Mouse (Mus musculus) spleen, postnatal 36 days (tissue): ENCODE measurements around the gene Wbp1.

ENCODE experiments used
- DNase-seq, 2 experiments: peaks; one replicate each; pipeline ENCODE4 v3.0.0; 2022; ENCODE audit warnings: low spot score in 2 of 2, mixed read lengths in 1 of 2

Gene Wbp1

DNA sequence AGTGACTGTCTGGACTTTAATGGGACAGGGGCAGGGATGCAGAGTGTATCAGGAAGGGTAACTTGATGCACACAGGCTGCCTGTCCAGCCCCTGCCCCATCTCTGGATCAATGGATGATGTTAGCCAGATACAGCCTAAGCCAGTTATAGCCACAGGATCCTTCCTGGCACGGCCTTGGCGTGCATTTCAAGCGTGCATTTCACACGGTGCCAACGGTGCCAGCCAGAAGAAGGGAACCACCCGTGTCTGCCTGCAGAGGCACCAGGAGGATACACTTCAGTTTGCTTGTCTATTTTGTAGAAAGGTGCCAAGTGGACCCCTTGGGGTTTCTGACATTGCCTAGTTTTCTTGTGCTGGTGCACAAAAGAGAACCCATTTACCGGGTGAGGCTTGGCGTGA is 18.7 kb upstream of the Wbp1 start:
- DNase-seq = no peak

DNA sequence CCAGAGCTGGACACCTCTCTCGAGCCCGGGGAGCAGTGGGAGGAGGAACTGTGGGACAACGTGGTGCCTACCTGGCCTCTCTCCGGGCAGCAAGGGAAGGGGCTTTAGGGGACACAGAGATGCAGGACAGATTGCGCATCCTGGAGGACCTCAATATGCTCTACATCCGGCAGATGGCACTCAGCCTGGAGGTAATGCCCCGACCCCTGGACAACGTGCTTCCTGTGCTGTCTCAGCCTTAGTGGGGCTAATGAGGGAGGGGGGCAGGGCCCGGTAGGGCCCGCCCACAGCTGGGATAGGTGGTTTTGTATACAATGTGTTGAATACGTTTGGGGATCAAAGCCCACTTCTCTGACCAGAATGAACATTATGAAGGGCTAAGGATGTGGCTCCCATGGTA is 16.7 kb upstream of the Wbp1 start:
- no peak for DNase-seq

DNA sequence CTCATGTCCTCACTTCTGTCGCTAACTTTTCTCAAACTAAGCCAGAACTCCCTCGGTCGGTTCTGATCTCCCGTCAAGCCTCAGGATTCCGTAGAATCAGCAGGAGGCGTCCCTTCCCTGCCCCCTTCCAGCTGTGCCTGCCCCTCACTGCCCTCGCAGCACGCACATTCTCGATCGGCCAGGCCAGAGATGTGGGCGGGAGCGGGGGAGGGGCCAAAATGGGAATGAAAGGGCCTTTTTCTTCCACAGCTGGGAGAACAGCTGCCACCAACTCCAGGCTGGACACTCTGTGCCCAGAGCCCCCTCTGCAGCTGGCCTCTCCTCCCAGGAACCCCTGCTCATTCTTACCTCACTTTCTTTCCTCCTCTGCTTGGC is 16.2 kb upstream of the Wbp1 start:
- DNase-seq = no peak

DNA sequence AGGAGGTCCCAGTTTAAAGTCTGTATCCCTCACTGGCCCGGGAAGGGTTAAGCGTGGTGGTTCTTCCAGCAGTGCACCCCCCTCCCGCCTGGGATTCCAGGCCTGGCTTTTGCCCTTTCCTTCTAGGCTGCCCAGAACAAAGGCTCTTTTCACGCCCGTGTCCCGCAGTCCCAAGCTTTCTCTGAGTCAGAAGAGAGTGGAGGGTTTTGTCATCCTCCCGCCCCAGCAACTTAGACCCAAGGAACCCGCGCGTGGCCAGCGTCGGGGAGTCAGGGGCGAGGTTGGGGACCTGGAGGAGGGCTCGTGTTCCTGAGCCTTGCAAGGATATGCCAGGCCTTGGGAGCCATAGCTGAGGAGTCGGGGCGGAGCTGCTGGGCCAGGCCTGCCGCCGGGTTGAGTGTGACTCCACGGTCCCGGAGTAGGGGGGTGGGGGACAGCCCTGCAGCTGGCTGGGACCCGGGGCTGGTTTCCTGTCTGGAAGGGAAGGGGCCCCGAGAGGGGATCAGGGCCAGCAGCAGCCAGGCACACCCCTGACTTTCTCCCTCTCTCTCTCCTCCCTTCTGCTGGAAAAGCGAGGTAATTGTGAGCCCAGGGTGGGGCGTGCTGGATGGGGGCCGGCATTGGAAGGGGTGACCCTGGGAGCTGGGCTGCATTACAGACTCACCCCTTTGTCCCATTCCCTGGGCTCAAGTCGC is 15.7 kb upstream of the Wbp1 start:
- DNase-seq = no peak

DNA sequence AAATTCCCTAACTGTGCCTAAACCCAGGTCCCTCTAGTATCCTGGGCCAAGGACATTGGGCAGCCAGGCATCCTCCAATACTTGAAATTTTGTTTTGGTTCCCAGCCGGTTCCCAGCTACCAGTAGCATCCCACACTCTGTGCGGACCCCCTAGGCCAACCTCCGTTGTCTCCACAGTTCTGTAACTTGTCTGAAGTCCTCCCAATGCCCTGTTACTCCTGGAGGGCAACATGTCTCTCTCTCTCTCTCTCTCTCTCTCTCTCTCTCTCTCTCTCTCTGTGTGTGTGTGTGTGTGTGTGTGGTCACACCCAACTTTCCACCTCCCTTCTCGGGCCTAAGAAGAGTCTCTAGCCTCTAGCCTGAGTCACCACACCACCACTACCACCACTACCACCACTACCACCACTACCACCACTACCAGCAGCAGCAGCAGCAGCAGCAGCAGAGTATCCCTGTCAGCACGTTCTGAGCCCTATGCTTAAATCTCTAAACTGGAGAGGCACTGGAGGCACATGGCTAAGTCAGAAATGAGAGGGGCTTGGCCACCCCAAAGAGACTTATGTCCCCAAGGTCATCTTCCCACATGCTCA is 15.0 kb upstream of the Wbp1 start:
- DNase-seq = no peak

DNA sequence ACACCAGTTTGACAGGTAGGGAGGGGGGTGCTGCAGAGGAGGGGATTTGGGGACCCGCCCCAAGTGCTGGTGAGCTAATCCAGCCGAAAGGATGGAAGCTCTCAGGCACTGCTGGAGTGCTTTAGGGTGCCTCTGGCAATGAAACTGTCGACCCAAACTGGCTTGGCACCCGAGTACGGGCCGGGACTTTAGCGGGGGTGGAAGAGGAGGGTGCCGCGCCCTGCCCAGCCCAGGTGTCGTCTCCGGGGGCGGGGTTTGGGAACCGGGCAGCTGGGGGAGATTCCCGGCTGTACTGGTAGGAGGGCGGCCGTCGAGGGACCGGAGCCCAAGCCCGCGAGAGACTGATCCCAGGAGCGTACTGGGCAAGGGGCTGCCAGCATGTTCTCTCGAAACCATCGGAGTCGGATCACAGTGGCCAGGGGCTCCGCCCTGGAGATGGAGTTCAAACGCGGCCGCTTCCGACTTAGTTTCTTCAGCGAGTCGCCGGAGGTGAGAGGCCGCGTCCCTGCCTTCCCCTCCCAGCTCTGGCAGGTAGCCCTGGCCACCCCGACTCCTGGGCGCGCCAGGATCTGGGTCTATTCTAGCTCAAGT is 14.3 kb upstream of the Wbp1 start:
- DNase-seq = no peak

DNA sequence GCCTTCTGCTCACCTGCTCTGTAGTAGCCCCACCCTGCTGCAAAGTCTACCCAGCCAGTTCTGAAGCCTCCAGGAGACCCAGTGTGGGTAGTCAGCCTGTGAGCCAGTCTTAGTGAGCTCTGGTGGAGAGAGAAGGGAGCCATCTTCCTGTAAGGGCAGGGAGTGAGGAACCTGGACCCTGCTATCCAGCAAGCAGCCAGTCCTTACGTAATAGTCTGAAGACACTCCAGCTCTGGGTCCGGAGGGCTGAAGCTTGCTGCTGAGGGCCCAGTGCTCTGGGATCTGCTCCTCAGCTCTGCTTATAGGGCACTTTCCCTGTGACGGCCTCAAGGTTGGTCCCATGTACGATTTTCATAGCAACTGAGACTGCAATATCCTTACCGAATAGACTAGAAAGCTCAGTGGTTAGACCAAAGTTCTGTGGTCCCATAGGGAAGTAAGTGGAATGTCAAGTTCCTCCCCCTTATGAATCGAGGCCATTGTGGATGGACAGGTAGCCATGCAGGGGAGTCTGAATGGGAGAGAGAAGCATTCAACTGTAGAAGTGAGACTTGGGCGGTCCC is 13.7 kb upstream of the Wbp1 start, which contains the start of gene Rtkn:
Rtkn (plus strand) TSS at position 513 of the 563 bp plus-strand sequence.
- DNase-seq = no peak

DNA sequence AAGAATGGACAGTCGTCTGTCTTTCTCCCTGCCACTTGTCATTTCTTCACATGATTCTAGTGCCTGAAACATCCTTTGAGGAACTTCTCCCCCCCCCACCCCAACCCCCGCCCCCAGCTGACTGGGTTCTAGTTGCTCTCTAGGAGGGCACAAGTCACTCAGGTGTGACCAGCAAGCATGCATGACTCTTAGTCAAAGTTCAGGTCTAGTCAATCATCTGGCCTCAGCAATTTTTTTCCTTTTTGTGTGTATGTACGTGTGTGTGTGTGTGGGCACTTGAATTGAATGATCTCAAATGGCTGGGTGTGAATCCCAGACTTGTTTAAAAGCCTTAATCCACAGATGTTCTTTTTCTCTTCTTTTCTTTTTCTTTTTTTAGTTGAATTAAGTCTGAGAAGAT is 12.9 kb upstream of the Wbp1 start:
- DNase-seq = no peak

DNA sequence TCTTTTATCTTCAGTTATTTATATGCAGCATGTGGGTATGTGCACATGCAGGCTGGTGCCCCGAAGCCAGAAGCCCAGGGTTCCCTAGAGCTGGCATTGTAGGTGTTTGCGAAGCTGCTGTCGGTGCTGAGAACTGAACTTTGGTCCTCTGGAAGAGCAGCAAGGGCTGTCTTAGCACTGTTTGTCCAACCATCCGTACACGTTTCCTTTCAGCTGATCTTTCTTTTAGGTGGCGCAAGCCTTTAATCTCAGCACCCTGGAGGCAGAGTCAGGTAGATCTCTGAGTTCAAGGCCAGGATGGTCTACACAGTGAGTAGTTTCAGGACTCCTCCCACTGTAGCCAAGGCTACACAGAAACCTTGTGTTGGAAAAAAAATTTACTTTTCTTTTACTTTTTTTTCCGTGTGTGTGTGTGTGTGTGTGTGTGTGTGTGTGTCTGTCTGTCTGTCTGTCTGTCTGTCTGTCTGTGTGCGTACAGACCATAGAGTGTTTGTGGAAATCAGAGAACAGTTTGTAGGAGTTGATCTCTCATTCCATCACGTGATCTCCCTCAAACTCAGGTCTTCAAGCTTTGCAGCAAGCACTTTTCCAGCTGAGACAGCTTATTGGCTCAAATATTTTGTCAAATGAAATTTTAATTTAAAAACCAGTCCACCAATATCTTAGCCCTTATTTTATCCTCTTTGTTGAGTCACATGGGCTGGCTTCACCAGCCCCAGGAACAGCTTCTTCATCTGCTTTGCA is 11.0 kb upstream of the Wbp1 start:
- DNase-seq = no peak

DNA sequence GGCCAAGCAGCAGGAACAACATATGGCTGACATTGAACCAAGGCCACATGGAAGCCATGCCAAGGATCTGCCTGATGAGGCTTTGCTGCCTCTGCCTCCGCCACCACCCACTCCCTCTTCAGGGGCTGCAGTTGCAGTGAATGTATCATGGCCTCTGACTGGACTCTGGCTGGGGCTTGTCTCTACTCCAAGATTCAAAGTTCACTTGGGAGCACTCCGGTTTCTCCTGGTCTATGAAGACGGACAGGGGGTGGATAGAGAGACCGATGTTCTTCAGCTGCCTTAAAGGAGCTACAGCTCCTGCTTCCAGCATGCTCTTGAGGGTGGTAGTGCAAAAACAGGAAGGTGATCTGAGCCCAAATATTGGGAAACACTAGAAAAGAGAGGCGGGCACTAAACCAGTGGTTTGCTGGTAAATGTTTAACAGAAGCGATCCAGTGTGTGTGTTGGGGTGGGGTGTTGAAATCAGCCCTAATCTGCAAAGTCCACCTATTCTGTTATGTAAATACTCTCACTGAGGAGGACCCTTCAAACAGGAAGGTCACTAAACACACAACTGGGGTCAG is 10.2 kb upstream of the Wbp1 start:
- DNase-seq = no peak

DNA sequence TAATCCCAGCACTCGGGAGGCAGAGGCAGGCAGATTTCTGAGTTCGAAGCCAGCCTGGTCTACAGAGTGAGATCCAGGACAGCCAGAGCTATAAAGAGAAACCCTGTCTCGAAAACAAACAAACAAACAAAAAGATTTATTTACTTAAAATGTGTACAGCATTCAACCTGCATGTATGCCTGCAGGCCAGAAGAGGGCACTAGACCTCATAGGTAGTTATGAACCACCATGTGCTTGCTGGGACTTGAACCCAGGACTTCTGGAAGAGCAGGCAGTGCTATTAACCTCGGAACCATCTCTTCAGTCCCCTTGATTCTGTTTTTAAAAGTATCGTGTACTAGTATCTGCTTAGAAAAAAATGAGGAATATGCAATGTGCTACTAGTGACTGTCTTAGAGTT is 6.1 kb upstream of the Wbp1 start:
- no peak for DNase-seq

DNA sequence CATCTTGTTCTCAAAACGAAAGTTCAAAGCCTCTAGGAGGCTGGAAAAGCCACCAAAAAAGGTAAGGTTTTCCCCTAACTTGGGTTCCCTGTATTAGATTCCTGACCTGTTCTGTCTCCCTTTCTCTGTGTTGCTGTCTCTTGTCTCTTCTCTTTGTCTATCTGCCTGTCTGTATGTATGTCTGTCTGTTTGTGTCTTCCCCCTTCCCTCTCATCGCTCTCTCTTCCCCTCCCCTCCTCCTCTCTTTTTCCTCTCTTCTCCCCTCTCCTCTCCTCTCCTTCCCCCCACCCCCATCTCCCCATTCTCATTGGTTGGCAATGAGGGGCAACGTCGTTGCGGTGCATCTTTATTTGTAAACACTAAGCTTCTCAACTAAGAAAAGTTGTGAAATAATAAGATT is 4.0 kb upstream of the Wbp1 start, which contains the start of gene Ino80b:
Ino80b (minus strand) TSS at position 101 of the 400 bp plus-strand sequence.
- DNase-seq = no peak

DNA sequence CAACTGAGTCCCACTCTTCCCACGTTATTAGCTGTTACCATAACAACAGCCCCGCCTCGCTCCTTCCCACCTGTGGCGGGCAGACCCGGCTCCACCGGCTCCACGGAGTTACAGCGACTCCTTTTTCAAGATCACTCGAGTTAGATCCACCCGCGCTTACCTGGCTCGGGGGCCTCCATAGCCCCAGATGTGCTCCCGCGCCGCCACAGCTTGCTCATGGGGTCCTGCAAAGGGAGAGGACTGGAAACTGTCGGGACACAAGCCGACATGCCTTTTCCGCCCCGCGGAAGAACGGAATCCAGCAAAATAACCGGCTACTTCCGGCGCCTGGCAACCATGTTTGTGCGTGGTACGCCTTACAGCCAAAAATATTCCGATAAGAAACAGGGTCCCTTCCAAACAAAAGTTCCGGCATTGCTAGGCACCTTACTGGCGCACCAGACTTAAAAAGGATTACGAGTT is 3.5 kb upstream of the Wbp1 start:
- DNase-seq = peak; percentile 91 to 93

DNA sequence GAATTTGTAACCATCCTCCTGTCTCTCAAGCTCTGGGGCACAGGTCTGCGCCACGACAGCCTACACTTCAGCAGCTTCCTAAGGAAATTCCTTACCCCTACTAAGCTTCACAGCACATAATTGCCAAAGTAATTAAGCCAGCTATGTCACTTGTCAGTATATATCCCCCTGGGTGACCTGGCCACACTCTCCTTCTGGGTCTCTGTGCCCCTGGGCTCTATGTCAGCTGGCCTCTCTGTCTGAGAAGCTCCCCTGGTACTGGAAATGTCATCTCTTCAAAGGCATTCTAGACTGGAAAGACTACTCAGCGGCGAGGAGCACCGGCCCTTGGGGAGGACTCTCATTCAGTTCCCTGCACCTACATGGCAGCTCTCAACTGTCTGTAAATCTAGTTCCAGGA is 1.6 kb upstream of the Wbp1 start:
- DNase-seq = no peak

DNA sequence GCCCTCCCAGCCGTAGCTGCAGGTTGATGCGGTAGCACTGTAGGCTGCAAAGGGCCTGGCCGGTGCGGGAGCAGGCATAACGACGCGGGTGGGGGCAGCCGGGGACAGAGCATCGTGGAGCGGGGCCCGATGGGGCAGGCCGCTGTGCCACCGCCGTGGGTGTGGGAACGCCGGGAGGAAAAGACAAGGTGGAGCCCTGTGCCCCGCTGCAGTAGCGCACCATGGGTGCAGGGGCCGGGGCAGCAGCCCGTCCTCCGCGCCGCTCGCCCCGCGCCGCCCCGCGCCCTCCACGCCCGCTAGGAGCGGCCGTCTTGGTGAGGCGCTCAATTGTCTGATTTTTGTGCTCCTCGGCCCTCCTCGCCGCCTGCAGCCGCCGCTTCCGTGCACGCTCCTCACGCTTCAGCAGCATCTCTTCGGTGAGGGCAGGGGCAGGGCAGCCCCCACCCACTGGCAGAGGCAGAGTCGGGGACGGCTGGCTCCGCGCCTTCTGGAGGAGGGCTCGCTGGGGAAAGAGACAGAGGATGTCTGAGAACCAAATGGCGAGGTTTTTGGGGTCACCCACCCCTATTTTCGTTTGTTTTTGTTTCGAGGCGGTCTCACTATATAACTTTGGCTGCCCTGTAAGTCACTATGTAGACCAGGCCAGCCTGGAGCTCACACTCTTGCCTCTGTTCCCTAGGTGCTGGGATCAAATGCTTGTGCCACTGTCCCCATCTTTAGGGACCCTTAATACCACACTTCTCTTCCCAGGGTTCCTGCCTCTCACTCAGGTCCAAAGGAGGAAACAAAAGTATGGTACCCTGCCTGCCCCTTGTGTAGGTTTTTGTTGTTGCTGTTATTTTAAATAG is 728 bp upstream of the Wbp1 start:
- DNase-seq = no peak

DNA sequence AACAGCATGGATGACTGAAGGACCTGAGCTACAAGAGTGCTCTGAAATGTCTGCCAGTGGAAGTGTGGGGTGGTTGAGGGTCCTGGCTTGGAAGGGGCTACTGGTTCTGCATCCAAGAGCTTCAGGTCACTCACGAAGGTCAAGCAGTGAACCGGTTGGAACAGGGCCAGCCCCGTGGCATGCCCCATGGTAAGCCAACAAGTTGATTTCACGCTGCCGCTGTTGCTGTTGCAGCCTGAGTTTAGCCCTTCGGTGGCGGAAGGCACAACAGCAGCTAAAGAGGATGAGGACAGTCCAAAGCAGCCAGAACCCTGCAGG is 1.7 kb downstream of the Wbp1 start:
- DNase-seq = no peak

DNA sequence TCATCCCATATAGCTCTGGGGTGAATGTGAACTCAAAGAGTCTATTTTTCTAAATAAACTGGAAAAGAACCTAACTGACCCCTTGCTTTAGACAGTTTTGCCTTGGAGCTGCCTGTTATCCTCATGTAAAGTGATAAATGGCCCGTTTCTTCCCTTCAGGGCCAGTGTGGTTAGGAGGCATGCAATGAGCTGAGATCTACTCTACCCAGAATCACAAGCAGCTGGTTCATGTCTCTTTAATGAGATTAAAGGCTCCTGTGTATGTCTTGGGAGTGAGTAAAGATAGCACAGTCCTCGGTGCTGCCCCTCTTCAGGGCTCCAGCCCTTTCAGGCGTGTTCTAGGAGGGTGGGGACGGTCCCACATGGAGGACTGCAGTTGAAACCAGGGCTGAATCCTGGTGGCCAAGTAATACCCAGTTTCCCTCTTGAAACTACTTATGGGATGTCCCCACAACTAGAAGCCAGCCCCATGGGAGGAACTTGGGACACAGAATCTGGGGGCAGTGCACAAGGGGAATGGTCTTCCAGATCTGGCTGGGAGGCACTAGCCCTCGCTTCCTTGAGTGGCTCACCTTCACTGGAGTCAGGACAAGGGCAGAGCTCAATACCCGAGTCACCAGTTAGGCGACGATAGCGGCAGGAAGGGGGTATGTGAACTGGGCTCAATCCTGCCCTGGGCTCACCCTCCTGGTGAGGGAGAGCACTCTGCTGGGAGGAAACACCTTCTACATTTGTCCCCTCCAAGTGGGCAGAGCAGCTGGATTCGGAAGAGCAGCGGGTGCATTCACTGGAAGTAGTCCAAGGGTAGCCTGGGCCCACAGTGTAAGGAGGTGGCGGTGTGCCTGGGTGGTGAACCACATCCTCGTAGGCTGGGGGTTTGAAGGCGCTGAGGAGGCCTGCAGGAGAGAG is 2.3 kb downstream of the Wbp1 start:
- no peak for DNase-seq

DNA sequence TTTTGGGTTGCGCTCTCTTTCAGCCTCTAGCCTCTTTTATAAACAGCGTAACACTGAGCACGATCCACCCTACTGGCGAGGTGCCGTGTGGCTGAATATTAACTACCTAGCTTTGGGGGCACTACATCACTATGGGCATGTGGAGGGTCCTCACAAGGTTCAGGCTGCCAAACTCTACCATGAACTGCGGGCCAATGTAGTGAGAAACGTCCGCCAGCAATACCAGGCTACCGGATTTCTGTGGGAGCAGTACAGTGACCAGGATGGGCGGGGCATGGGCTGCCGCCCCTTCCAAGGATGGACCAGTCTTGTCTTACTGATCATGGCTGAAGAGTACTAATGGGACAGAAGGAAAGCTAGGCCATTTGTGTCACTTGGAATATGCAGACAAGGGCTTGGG is 3.0 kb downstream of the Wbp1 start:
- no peak for DNase-seq

DNA sequence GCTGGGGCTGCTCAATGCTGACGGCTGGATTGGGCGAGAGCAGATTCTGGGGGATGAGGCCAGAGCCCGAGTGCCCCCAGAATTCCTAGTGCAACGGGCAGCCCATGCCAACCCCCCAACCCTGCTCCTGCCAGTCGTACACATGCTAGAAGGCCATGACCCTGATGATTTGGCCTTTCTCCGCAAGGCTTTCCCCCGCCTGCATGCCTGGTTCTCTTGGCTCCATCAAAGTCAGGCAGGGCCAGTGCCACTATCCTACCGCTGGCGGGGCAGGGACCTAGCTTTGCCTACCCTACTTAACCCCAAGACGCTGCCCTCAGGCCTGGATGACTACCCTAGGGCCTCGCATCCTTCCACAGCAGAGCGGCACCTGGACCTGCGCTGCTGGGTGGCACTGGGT is 3.7 kb downstream of the Wbp1 start:
- no peak for DNase-seq

DNA sequence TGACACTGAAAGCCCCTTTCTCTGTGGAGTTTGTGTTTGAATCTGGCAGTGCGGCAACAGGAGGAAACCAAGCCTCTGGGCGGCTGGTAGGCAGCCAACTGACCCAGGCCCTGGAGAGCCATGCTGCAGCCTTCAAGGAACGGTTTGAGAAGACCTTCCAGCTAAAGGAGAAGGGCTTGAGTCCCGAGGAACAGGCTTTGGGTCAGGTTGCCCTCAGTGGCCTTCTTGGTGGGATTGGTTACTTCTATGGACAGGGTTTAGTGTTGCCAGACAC is 4.3 kb downstream of the Wbp1 start:
- no peak for DNase-seq
